19 mouse cellular contexts compared by ENCODE assay signal in the genomic region with DNA sequence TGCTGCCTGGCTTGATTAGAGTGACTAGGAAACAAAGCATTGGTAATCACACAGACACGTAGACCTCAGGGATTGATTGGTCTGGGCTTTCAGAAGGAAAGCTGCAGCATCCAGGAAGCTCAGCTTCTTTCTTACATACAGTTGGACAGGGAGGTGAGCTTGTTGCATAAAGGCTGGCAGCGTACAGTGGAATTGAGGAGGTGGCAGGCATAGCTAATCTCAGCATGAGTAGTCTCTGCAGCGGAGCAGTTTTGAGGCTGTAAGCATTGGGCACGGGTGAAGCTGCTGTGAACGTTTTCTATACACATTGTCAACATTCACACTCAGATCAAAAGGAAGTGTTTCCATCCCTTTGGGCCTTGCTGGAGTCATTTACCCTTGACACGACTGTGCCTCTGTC.
DNase-seq lines count a peak whose midpoint lies in the region; ATAC-seq lines count a peak whose summit lies in the region.
"Had no signal": no experiment of that assay in that cellular context is flagged by ENCODE, and none has a peak within 500 bp of the region (broad histone marks: within the 10 kb centered on the region; RNA-seq: fewer than 3 reads in every experiment).

No protein-coding gene starts in this region.

- peak; percentile 89 for ATAC-seq in frontal cortex, adult (ENCODE audit: low TSS enrichment)
- ATAC-seq in CD4-positive, CD25-positive, alpha-beta regulatory T cell, adult 4 months: peak; percentile 22
- ATAC-seq: activated CD4-positive, CD25-positive, alpha-beta regulatory T cell, adult 4 months; hindbrain, postnatal 0 days; lung, postnatal 0 days; Patski had no signal

- intact Hi-C loops in left cerebral cortex, postnatal 10 days (cut with DNase I): no loop called here
- intact Hi-C loops in left cerebral cortex, postnatal 14 days (cut with DNase I): no loop called here

- DNase-seq in frontal cortex, postnatal 25 days (ENCODE audit: low spot score in 2 of 2): no peak
- peak; percentile 56 to 65 for DNase-seq in left cerebral cortex, adult 18-20 months (ENCODE audit: low spot score in 2 of 2)
- no peak for DNase-seq in left cerebral cortex, postnatal 10 days (ENCODE audit: extremely low spot score in 1 of 2, low spot score in 2 of 2)
- peak; percentile 48 to 73 for DNase-seq in left cerebral cortex, postnatal 14 days (ENCODE audit: low spot score in 2 of 2)
- no peak for DNase-seq in spleen, postnatal 10 days (ENCODE audit: low spot score in 2 of 2)
- DNase-seq in testis, postnatal 14 days (ENCODE audit: low spot score): no peak
- DNase-seq: adrenal gland, postnatal 25 days; B cell, adult 2 months; cerebellum, adult 18-20 months; gastrocnemius, postnatal 36 days; kidney, adult 11 months; liver; thymus, postnatal 25 days had no signal

Comparison
In these comparisons a context has a peak if more than half of its experiments do, and no peak if none do; other contexts are left out.
1. DNase-seq: peak in left cerebral cortex, adult 18-20 months (2 of 2) and left cerebral cortex, postnatal 14 days (2 of 2); none in frontal cortex, postnatal 25 days (0 of 2), left cerebral cortex, postnatal 10 days (0 of 2), spleen, postnatal 10 days (0 of 2) and testis, postnatal 14 days (single experiment).